Mouse (Mus musculus) C2C12 (cell line): Measurements from ENCODE around the gene Rln1.

ENCODE experiments used
- CTCF ChIP-seq: IDR thresholded peaks from one replicate; pipeline ENCODE4 v1.5.1; 2011; ENCODE audit not compliant: control insufficient read depth, insufficient read depth, insufficient read length
- MAX ChIP-seq: IDR thresholded peaks from one replicate; pipeline ENCODE4 v1.6.1; 2011; ENCODE audit warnings: mild to moderate bottlenecking, control low read depth
- MYOD1 ChIP-seq: IDR thresholded peaks from one replicate; pipeline ENCODE4 v1.6.1; 2011; ENCODE audit warnings: low read depth; ENCODE audit not compliant: control insufficient read depth, insufficient read length
- MYOG ChIP-seq: IDR thresholded peaks from one replicate; pipeline ENCODE4 v1.6.1; 2011; ENCODE audit not compliant: control insufficient read depth, insufficient read length; ENCODE audit errors: extremely low read depth
- USF1 ChIP-seq: IDR thresholded peaks from one replicate; pipeline ENCODE4 v1.6.1; 2011; ENCODE audit warnings: low read depth, mild to moderate bottlenecking, control low read depth, moderate library complexity

GRCm38 (mm10) chr19:29365105-29365504 lies 30.6 kb upstream of the Rln1 start:
- TF ChIP-seq MAX = no peak
- TF ChIP-seq CTCF = no peak
- no peak for TF ChIP-seq MYOG
- TF ChIP-seq USF1 = no peak
- TF ChIP-seq MYOD1 = no peak
